Mouse (Mus musculus) left cerebral cortex, adult 2 months (tissue): ENCODE measurements around the gene Tnni3k. TPM values are rescaled to one million over a fixed set of nuclear protein-coding genes. Genes with fewer than 3 reads are reported as not detected.

ENCODE experiments used
- DNase-seq, 2 experiments: peaks; one replicate each; pipeline ENCODE4 v3.0.0; 2021 to 2022; ENCODE audit warnings: low spot score in 2 of 2, mixed read lengths in 1 of 2; ENCODE audit errors: extremely low spot score in 1 of 2
- H3K27ac ChIP-seq: fragments of 200-600 bp; 2 replicates; pipeline ENCODE4 v1.8.1; 2022
- H3K4me3 ChIP-seq: fragments of 200-600 bp; 2 replicates; pipeline ENCODE4 v1.8.1; 2022
- CTCF ChIP-seq: fragments of 200-600 bp; IDR thresholded peaks from 2 replicates; pipeline ENCODE4 v1.8.1; 2022; ENCODE audit warnings: antibody characterized with exemption, mild to moderate bottlenecking, moderate library complexity
- intact Hi-C: fragments of 180-260 bp; cut with DNase I; formaldehyde crosslinking; loops from one replicate; pipeline ENCODE4 v1.15.1; 2025
- total RNA-seq, 2 experiments: library from RNA; stranded (reverse); gene quantifications; 2 replicates each; pipeline ENCODE4 v1.2.3; 2021

Gene Tnni3k
- total RNA-seq, 2 experiments from 2014 or later: 0.54 TPM

DNA sequence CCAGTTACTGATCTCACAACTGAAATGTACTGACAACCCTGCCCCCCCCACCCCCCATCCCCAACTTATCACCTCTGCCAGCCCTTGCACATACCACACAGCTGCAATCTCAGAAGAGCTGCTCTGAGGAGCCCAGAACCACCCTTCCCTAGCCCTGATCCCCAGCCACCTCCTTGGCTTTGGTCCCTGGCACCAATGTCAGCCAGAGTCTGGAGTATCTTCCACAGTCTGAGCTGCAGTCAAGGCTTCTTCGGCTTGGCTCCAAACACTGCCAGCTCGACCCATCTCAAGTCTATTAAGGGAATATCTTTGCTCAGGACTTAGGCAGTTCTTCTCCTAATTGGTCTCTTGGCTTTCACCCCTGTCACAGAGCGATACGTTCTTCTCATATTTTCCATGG, 261.6 kb downstream of the Tnni3k start:
- H3K4me3 ChIP-seq: no peak overlapping the region
- DNase-seq: no peak
- intact Hi-C loops: no loop called here
- no peak overlapping the region for H3K27ac ChIP-seq
- no peak for TF ChIP-seq CTCF

GRCm38 (mm10) chr3:154787611-154788010, 267.6 kb downstream of the Tnni3k start:
- TF ChIP-seq CTCF: no peak
- H3K27ac ChIP-seq: no peak overlapping the region
- intact Hi-C loops: no loop called here
- no peak for DNase-seq
- no peak overlapping the region for H3K4me3 ChIP-seq

DNA sequence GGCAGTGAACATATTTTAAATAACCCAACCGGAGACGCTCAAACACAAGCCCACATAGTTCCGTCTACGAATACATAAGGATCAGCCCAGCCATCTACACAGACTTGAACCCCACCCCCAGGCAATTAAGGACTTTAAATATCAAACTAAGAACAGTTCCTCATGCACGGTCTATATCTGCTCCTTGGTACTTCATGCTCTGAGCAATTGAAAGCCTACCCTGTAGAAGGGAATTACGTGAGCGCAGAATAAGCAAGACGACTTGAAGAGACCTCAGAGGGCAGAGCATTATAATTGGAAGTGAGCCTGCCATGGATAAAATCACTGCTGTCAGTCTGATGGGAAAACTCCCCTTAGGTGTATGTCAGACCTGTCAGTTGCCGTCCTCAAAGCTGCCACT, 268.9 kb downstream of the Tnni3k start:
- Histone ChIP-seq H3K4me3 (no peak overlapping the region), H3K27ac (no peak overlapping the region)
- no peak for TF ChIP-seq CTCF
- DNase-seq: no peak
- intact Hi-C loops: no loop called here

DNA sequence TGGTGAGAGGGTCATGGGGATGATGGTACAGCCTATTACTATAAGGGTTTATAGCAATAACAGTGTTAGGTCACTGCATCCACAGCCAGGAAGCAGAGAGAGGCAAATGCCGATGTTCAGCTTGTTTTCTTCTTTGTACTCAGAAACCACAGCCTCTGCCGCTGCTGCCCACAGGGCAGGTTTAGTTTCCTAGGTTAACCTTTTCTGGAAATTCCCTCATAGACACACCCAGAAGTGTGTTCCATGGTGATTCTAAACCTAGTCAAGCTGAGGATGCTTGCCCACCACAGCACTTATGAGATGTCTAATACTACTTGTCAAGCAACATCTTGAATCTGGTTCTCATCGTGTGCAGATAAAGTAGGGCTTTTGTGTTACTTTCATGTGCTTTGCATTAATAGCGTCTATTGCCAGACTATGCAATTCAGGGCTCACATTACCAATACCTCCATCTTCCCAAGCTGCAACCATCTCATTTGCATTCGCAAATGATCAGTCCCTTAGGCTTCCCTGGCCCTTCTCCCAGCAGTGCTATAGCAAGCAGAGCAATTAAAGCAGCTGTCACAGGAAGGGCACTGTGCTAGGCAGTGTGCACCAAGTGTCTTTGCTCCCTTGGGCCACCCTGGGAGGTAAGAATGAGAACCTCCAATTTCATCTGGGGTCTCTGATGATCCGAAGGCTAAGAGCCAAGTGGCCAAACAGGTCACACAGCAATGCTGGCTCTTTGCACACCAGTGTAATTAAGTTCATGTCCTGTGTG, 276.2 kb downstream of the Tnni3k start:
- DNase-seq: no peak
- intact Hi-C loops: no loop called here
- TF ChIP-seq CTCF: no peak
- H3K4me3 ChIP-seq: no peak overlapping the region
- no peak overlapping the region for H3K27ac ChIP-seq

GRCm38 (mm10) chr3:154771651-154772050, 283.6 kb downstream of the Tnni3k start:
- no peak overlapping the region for H3K27ac ChIP-seq
- DNase-seq: no peak
- intact Hi-C loops: no loop called here
- no peak for TF ChIP-seq CTCF
- H3K4me3 ChIP-seq: no peak overlapping the region

DNA sequence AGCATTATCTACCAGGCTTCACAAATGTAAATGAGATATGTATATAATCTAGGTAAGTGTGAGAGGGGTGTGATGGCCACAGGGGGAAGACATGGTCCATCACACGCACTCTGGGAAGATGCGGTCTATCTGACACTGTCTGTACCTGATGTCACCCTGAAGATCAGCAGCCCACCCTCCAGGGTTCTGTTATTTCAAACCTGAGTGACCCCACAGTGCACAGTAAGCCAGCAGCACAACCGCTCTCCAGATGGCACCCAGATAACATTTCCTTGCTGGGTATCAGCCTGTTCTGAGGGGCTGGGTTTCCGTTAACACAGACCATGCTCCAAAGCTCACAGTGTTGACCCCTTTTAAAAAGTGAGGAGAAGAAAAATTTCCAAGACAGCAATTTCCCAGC, 288.9 kb downstream of the Tnni3k start:
- intact Hi-C loops: no loop called here
- no peak for TF ChIP-seq CTCF
- no peak for DNase-seq
- Histone ChIP-seq H3K27ac (no peak overlapping the region), H3K4me3 (no peak overlapping the region)

DNA sequence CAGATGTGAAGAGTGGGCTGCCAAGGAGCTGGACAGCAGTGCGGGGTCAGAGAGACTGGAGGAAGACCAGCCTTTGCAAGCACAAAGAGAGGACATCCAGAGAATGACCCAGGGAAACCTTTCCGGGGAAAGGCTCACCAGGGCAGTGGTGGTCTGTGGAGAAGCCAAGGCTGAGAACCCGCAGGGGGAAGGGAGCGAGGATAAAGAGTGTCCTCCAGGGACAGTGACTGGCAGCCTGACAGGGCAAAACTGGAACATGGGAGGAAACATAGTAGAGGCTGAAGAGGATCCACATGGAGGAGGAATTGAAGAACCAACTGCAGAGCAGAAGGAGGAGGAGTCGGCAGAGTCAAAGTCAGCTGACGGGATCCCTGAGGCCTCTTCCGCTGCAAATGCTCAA, 291.1 kb downstream of the Tnni3k start:
- H3K4me3 ChIP-seq: no peak overlapping the region
- intact Hi-C loops: no loop called here
- no peak overlapping the region for H3K27ac ChIP-seq
- TF ChIP-seq CTCF: no peak
- no peak for DNase-seq

GRCm38 (mm10) chr3:154763374-154763773, 291.8 kb downstream of the Tnni3k start:
- TF ChIP-seq CTCF: no peak
- Histone ChIP-seq H3K27ac (no peak overlapping the region), H3K4me3 (no peak overlapping the region)
- DNase-seq: no peak
- intact Hi-C loops: no loop called here

- no peak overlapping the region for H3K27ac ChIP-seq
- intact Hi-C loops: no loop called here
- no peak overlapping the region for H3K4me3 ChIP-seq
- TF ChIP-seq CTCF: no peak
- no peak for DNase-seq
Measured at GRCm38 (mm10) chr3:154761108-154761507, 294.1 kb downstream of the Tnni3k start.

- intact Hi-C loops: no loop called here
- Histone ChIP-seq H3K27ac (no peak overlapping the region), H3K4me3 (no peak overlapping the region)
- no peak for TF ChIP-seq CTCF
- no peak for DNase-seq
Measured at GRCm38 (mm10) chr3:154758089-154758488, 297.1 kb downstream of the Tnni3k start.

- intact Hi-C loops: no loop called here
- no peak for DNase-seq
- Histone ChIP-seq H3K4me3 (no peak overlapping the region), H3K27ac (no peak overlapping the region)
- TF ChIP-seq CTCF: no peak
Measured at GRCm38 (mm10) chr3:154755225-154755624, 300.0 kb downstream of the Tnni3k start.

DNA sequence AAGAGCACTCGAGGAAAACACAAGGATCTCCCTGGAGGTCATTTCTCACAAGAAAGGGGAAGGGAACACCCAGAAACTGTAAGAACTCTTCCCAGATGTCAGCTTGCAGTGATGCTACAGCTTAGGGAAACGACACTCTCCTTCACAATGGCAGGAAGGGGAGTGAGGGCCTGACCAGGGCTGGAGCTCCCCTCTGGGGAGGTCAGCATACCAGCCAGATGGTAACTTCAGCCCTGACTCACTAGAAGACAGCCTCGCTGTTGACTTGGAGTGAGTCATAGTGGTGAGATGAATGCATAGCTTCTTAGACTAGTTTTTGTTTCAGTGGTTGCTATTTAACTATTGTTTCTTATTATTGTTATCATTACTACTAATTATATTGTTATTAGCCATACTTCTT, 300.7 kb downstream of the Tnni3k start:
- no peak overlapping the region for H3K4me3 ChIP-seq
- no peak overlapping the region for H3K27ac ChIP-seq
- intact Hi-C loops: no loop called here
- no peak for DNase-seq
- no peak for TF ChIP-seq CTCF

GRCm38 (mm10) chr3:154744317-154744716, 310.9 kb downstream of the Tnni3k start:
- no peak for DNase-seq
- intact Hi-C loops: no loop called here
- no peak for TF ChIP-seq CTCF
- no peak overlapping the region for H3K4me3 ChIP-seq
- H3K27ac ChIP-seq: no peak overlapping the region
